Mouse (Mus musculus) forebrain, embryonic 11.5 days (tissue): Measurements from ENCODE around the gene Apobec3. TPM values are rescaled to one million over a fixed set of nuclear protein-coding genes. Genes with fewer than 3 reads are reported as not detected.
A peak's percentile ranks its signal among the peaks of the same experiment; 100 is the strongest.
"Not testable (repeated sequence)": the region's sequence is repeated elsewhere in the genome, so short reads cannot be mapped to it uniquely, and the experiment has no call there.

ENCODE experiments used
- ATAC-seq: fragments of 200-750 bp; cut with Nextera tagmentation; replicated peaks from 2 replicates; pipeline ENCODE4 v1.8.0; 2017; ENCODE audit warnings: moderate TSS enrichment; ENCODE audit not compliant: low FRiP score
- DNase-seq: peaks from one replicate; pipeline ENCODE4 v3.0.0-alpha.2; 2017; ENCODE audit warnings: low spot score
- H3K27ac ChIP-seq: fragments of 300-500 bp; sonication (generic); 2 replicates; pipeline ENCODE4 v1.5.1; 2014; ENCODE audit warnings: low read depth, low read length
- H3K27me3 ChIP-seq: fragments of 300-500 bp; sonication (generic); 2 replicates; pipeline ENCODE4 v1.6.1; 2014; ENCODE audit warnings: mild to moderate bottlenecking, low read length, mixed read lengths; ENCODE audit not compliant: control insufficient read depth, insufficient read depth
- H3K36me3 ChIP-seq: fragments of 300-500 bp; sonication (generic); 2 replicates; pipeline ENCODE4 v1.6.1; 2014; ENCODE audit warnings: mild to moderate bottlenecking, low read length, moderate library complexity, mixed read lengths; ENCODE audit not compliant: control insufficient read depth, insufficient read depth
- H3K4me1 ChIP-seq: fragments of 300-500 bp; sonication (generic); replicated peaks from 2 replicates; pipeline ENCODE4 v1.6.1; 2014; ENCODE audit warnings: low read length, mixed read lengths; ENCODE audit not compliant: control insufficient read depth, insufficient read depth
- H3K4me2 ChIP-seq: fragments of 300-500 bp; sonication (generic); 2 replicates; pipeline ENCODE4 v1.6.1; 2014; ENCODE audit warnings: low read depth, mild to moderate bottlenecking, low read length, moderate library complexity, mixed read lengths; ENCODE audit not compliant: severe bottlenecking
- H3K4me3 ChIP-seq: fragments of 300-500 bp; sonication (generic); 2 replicates; pipeline ENCODE4 v1.5.1; 2014; ENCODE audit warnings: low read depth, low read length
- H3K9ac ChIP-seq: fragments of 300-500 bp; sonication (generic); 2 replicates; pipeline ENCODE4 v1.6.1; 2014; ENCODE audit warnings: low read length
- H3K9me3 ChIP-seq: fragments of 300-500 bp; sonication (generic); 2 replicates; pipeline ENCODE4 v1.6.1; 2016; ENCODE audit warnings: low read length, mixed read lengths; ENCODE audit not compliant: control insufficient read depth
- WGBS: fragments of 180-500 bp; shearing (Covaris S2); extraction: QIAGEN DNeasy Blood & Tissue Kit; methylation state at CpG from one replicate; pipeline ENCODE4 v1.1.7; 2014; 5-methylcytosine and 5-hydroxymethylcytosine counted together
- polyA plus RNA-seq: library from polyadenylated mRNA; unstranded; fragments of >200 nt; fragmentation: Nextera tagmentation; extraction: Ambion mirVana; gene quantifications from 2 replicates; pipeline ENCODE4 v1.2.1, GENCODE M21; 2014

The Apobec3 gene
- polyA plus RNA-seq, 1 experiment from 2014 or later: 10.6 TPM

- 86% methylated on average over 5 of the region's 5 CpGs for WGBS
- H3K4me1 ChIP-seq: peaks cover 2% of the 10 kb centered on the region; the same call in 1 of the 2 replicates
Measured at GRCm38 (mm10) chr15:79884820-79885219, 6.6 kb upstream of the Apobec3 start.

GRCm38 (mm10) chr15:79892213-79892541 lies 718 bp downstream of the Apobec3 start:
- Histone ChIP-seq H3K27ac (no peak overlapping the region), H3K4me3 (peak overlapping the region; percentile 27), H3K9me3 (no peaks in the 10 kb centered on the region), H3K4me1 (no peaks in the 10 kb centered on the region), H3K9ac (peak overlapping the region; percentile 53), H3K36me3 (no peaks in the 10 kb centered on the region), H3K27me3 (peaks cover 2% of the 10 kb centered on the region; the same call in 1 of the 2 replicates), H3K4me2 (peak overlapping the region; percentile 55)
- ATAC-seq (peak; percentile 42; the same call in 1 of the 2 replicates), DNase-seq (peak; percentile 67)
- WGBS: under 1% methylated on average over 12 of the region's 12 CpGs

More at GRCm38 (mm10) chr15:79884820-79885219, 6.6 kb upstream of the Apobec3 start:
- Histone ChIP-seq H3K9me3 (no peaks in the 10 kb centered on the region), H3K4me2 (no peak overlapping the region), H3K36me3 (no peaks in the 10 kb centered on the region), H3K4me3 (no peak overlapping the region), H3K27me3 (no peaks in the 10 kb centered on the region), H3K27ac (no peak overlapping the region), H3K9ac (no peak overlapping the region)
- ATAC-seq: no peak
- DNase-seq: no peak

- DNase-seq: no peak
- Histone ChIP-seq H3K4me2 (no peak overlapping the region), H3K36me3 (no peaks in the 10 kb centered on the region), H3K9ac (no peak overlapping the region), H3K4me1 (no peaks in the 10 kb centered on the region), H3K27ac (no peak overlapping the region), H3K4me3 (no peak overlapping the region), H3K9me3 (no peaks in the 10 kb centered on the region), H3K27me3 (peaks cover 2% of the 10 kb centered on the region; the same call in 1 of the 2 replicates)
- no peak for ATAC-seq
- 85% methylated on average over 15 of the region's 15 CpGs for WGBS
Measured at GRCm38 (mm10) chr15:79892995-79893823, 1.8 kb downstream of the Apobec3 start.

GRCm38 (mm10) chr15:79893824-79894123 lies 2.3 kb downstream of the Apobec3 start:
- H3K9ac ChIP-seq: no peak overlapping the region
- no peaks in the 10 kb centered on the region for H3K36me3 ChIP-seq
- ATAC-seq (no peak), DNase-seq (no peak)
- H3K27me3 ChIP-seq: peaks cover 2% of the 10 kb centered on the region; the same call in 1 of the 2 replicates
- no peaks in the 10 kb centered on the region for H3K9me3 ChIP-seq
- H3K4me2 ChIP-seq: no peak overlapping the region
- H3K27ac ChIP-seq: no peak overlapping the region
- no peaks in the 10 kb centered on the region for H3K4me1 ChIP-seq
- H3K4me3 ChIP-seq: no peak overlapping the region
- WGBS: 67% methylated on average over 3 of the region's 3 CpGs

GRCm38 (mm10) chr15:79894343-79894742 lies 2.9 kb downstream of the Apobec3 start:
- Histone ChIP-seq H3K4me2 (no peak overlapping the region), H3K9ac (no peak overlapping the region), H3K4me3 (no peak overlapping the region), H3K9me3 (no peaks in the 10 kb centered on the region), H3K4me1 (no peaks in the 10 kb centered on the region), H3K27ac (no peak overlapping the region), H3K36me3 (no peaks in the 10 kb centered on the region), H3K27me3 (peaks cover 2% of the 10 kb centered on the region; the same call in 1 of the 2 replicates)
- ATAC-seq (no peak), DNase-seq (no peak)
- 84% methylated on average over 4 of the region's 4 CpGs for WGBS

GRCm38 (mm10) chr15:79895221-79896079 lies 4.0 kb downstream of the Apobec3 start:
- 87% methylated on average over 10 of the region's 23 CpGs for WGBS
- not testable (repeated sequence) for H3K27ac ChIP-seq, H3K4me2 ChIP-seq

GRCm38 (mm10) chr15:79896080-79896725 lies 4.7 kb downstream of the Apobec3 start:
- Histone ChIP-seq H3K4me2 (no peak overlapping the region), H3K27me3 (peaks cover 2% of the 10 kb centered on the region; the same call in 1 of the 2 replicates), H3K9me3 (no peaks in the 10 kb centered on the region), H3K4me1 (no peaks in the 10 kb centered on the region), H3K27ac (no peak overlapping the region), H3K4me3 (no peak overlapping the region), H3K36me3 (no peaks in the 10 kb centered on the region), H3K9ac (no peak overlapping the region)
- 89% methylated on average over 9 of the region's 9 CpGs for WGBS
- no peak for ATAC-seq
- no peak for DNase-seq

More at GRCm38 (mm10) chr15:79895221-79896079, 4.0 kb downstream of the Apobec3 start:
- H3K27me3 ChIP-seq, ATAC-seq, H3K4me3 ChIP-seq, H3K4me1 ChIP-seq, DNase-seq, H3K9me3 ChIP-seq, H3K36me3 ChIP-seq, H3K9ac ChIP-seq: not testable (repeated sequence)

- Histone ChIP-seq H3K27me3 (no peaks in the 10 kb centered on the region), H3K36me3 (no peaks in the 10 kb centered on the region), H3K27ac (no peak overlapping the region), H3K4me3 (no peak overlapping the region), H3K4me2 (no peak overlapping the region), H3K4me1 (no peaks in the 10 kb centered on the region), H3K9ac (no peak overlapping the region), H3K9me3 (no peaks in the 10 kb centered on the region)
- 89% methylated on average over 5 of the region's 5 CpGs for WGBS
- no peak for DNase-seq
- no peak for ATAC-seq
Measured at GRCm38 (mm10) chr15:79898988-79899387, 7.5 kb downstream of the Apobec3 start.
